Mouse (Mus musculus) kidney, adult 2 months (tissue): ENCODE results near the gene Akap8. TPM values are rescaled to one million over a fixed set of nuclear protein-coding genes. Genes with fewer than 3 reads are reported as not detected.
A peak's percentile ranks its signal among the peaks of the same experiment; 100 is the strongest.

Experiments used
- DNase-seq: peaks from one replicate; pipeline ENCODE4 v3.0.0; 2021
- H3K27ac ChIP-seq: fragments of 200-500 bp; 2 replicates; pipeline ENCODE4 v1.5.1; 2012; ENCODE audit warnings: low read depth, low read length, control low read depth, inconsistent platforms; ENCODE audit not compliant: insufficient read depth
- H3K27me3 ChIP-seq: fragments of 200-500 bp; replicated peaks from 2 replicates; pipeline ENCODE4 v1.6.1; 2012; ENCODE audit warnings: mild to moderate bottlenecking, moderate library complexity, low read length, inconsistent platforms; ENCODE audit not compliant: control insufficient read depth, insufficient read depth
- H3K36me3 ChIP-seq: fragments of 200-500 bp; 2 replicates; pipeline ENCODE4 v1.6.1; 2012; ENCODE audit warnings: mild to moderate bottlenecking, moderate library complexity, low read length, inconsistent platforms; ENCODE audit not compliant: control insufficient read depth, insufficient read depth
- H3K4me1 ChIP-seq: fragments of 200-500 bp; 2 replicates; pipeline ENCODE4 v1.6.1; 2011; ENCODE audit warnings: low read length; ENCODE audit not compliant: control insufficient read depth, insufficient read depth
- H3K4me3 ChIP-seq: fragments of 200-500 bp; 2 replicates; pipeline ENCODE4 v1.5.1; 2011; ENCODE audit warnings: mild to moderate bottlenecking, low read depth, low read length, control low read depth; ENCODE audit not compliant: insufficient read depth
- CTCF ChIP-seq: fragments of 200-500 bp; conservative IDR thresholded peaks from 2 replicates; pipeline ENCODE4 v1.5.1; 2011; ENCODE audit warnings: low read depth, mild to moderate bottlenecking, control low read depth, low read length, moderate library complexity, mixed read lengths; ENCODE audit not compliant: insufficient read depth, insufficient read length
- POLR2A ChIP-seq: fragments of 200-500 bp; IDR thresholded peaks from one replicate; pipeline ENCODE4 v1.6.1; 2011; ENCODE audit warnings: low read depth, low read length, control low read depth
- WGBS: fragments of 180-500 bp; shearing (Covaris S2); methylation state at CpG from one replicate; pipeline ENCODE4 v1.1.7; 2018; 5-methylcytosine and 5-hydroxymethylcytosine counted together
- polyA plus RNA-seq: library from polyadenylated mRNA; depleted of rRNA; stranded (reverse); fragments of >200 nt; gene quantifications from 2 replicates; pipeline ENCODE4 v1.2.3, GENCODE M21; 2012

Gene Akap8
- polyA plus RNA-seq, 1 experiment = 36.9 TPM

GRCm38 (mm10) chr17:32283771-32284221, 37.2 kb downstream of the Akap8 start:
- Histone ChIP-seq H3K27me3 (no peaks in the 10 kb centered on the region), H3K4me3 (peak overlapping the region; percentile 96), H3K4me1 (peaks cover 8% of the 10 kb centered on the region), H3K36me3 (no peaks in the 10 kb centered on the region), H3K27ac (peak overlapping the region; percentile 98)
- under 1% methylated on average over 40 of the region's 41 CpGs for WGBS
- TF ChIP-seq CTCF (no peak), POLR2A (peak; percentile 10)
- DNase-seq = peak; percentile 72

GRCm38 (mm10) chr17:32283341-32283740, 37.7 kb downstream of the Akap8 start:
- TF ChIP-seq POLR2A (no peak), CTCF (no peak)
- peak overlapping the region; percentile 96 for H3K4me3 ChIP-seq
- DNase-seq = peak; percentile 43
- 5% methylated on average over 7 of the region's 7 CpGs for WGBS
- no peaks in the 10 kb centered on the region for H3K36me3 ChIP-seq
- peaks cover 8% of the 10 kb centered on the region for H3K4me1 ChIP-seq
- peak overlapping the region; percentile 87 for H3K27ac ChIP-seq
- no peaks in the 10 kb centered on the region for H3K27me3 ChIP-seq

- peak overlapping the region; percentile 42; the same call in 1 of the 2 replicates for H3K27ac ChIP-seq
- no peak overlapping the region; the same call in 1 of the 2 replicates for H3K4me3 ChIP-seq
- 34% methylated on average over 4 of the region's 4 CpGs for WGBS
- H3K36me3 ChIP-seq = no peaks in the 10 kb centered on the region
- H3K27me3 ChIP-seq = no peaks in the 10 kb centered on the region
- peaks cover 10% of the 10 kb centered on the region for H3K4me1 ChIP-seq
- TF ChIP-seq POLR2A (no peak), CTCF (no peak)
- DNase-seq = peak; percentile 56
Observed at GRCm38 (mm10) chr17:32281611-32282310, 39.3 kb downstream of the Akap8 start.

- Histone ChIP-seq H3K36me3 (no peaks in the 10 kb centered on the region), H3K27ac (peak overlapping the region; percentile 42; the same call in 1 of the 2 replicates), H3K4me3 (no peak overlapping the region), H3K27me3 (no peaks in the 10 kb centered on the region), H3K4me1 (peaks cover 10% of the 10 kb centered on the region)
- WGBS = 63% methylated on average over 2 of the region's 2 CpGs
- DNase-seq = no peak
- TF ChIP-seq CTCF (no peak), POLR2A (no peak)
Observed at GRCm38 (mm10) chr17:32281126-32281525, 39.9 kb downstream of the Akap8 start.

GRCm38 (mm10) chr17:32280575-32280974, 40.5 kb downstream of the Akap8 start:
- Histone ChIP-seq H3K4me1 (peaks cover 15% of the 10 kb centered on the region), H3K27me3 (no peaks in the 10 kb centered on the region), H3K27ac (no peak overlapping the region), H3K4me3 (no peak overlapping the region), H3K36me3 (no peaks in the 10 kb centered on the region)
- TF ChIP-seq CTCF (no peak), POLR2A (no peak)
- no peak for DNase-seq
- 47% methylated on average over 3 of the region's 3 CpGs for WGBS

- no peak for DNase-seq
- 61% methylated on average over 1 of the region's 1 CpGs for WGBS
- H3K4me1 ChIP-seq = peaks cover 20% of the 10 kb centered on the region
- H3K36me3 ChIP-seq = no peaks in the 10 kb centered on the region
- H3K27me3 ChIP-seq = no peaks in the 10 kb centered on the region
- no peak overlapping the region for H3K27ac ChIP-seq
- TF ChIP-seq POLR2A = no peak
- TF ChIP-seq CTCF = no peak
- H3K4me3 ChIP-seq = no peak overlapping the region
Observed at GRCm38 (mm10) chr17:32277201-32277600, 43.8 kb downstream of the Akap8 start.

GRCm38 (mm10) chr17:32275568-32275967, 45.5 kb downstream of the Akap8 start:
- no peak for DNase-seq
- no peaks in the 10 kb centered on the region for H3K36me3 ChIP-seq
- WGBS = 72% methylated on average over 3 of the region's 3 CpGs
- peaks cover 18% of the 10 kb centered on the region for H3K4me1 ChIP-seq
- H3K4me3 ChIP-seq = no peak overlapping the region
- no peaks in the 10 kb centered on the region for H3K27me3 ChIP-seq
- TF ChIP-seq CTCF (no peak), POLR2A (no peak)
- H3K27ac ChIP-seq = no peak overlapping the region
